Mouse (Mus musculus): ENCODE data around the gene Gtf2h4. TPM values are rescaled to one million over a fixed set of nuclear protein-coding genes. Genes with fewer than 3 reads are reported as not detected.

Gene Gtf2h4
- total RNA-seq, 4 experiments from 2014 or later, result 16.0 to 21.6 (median 17.9) TPM

DNA sequence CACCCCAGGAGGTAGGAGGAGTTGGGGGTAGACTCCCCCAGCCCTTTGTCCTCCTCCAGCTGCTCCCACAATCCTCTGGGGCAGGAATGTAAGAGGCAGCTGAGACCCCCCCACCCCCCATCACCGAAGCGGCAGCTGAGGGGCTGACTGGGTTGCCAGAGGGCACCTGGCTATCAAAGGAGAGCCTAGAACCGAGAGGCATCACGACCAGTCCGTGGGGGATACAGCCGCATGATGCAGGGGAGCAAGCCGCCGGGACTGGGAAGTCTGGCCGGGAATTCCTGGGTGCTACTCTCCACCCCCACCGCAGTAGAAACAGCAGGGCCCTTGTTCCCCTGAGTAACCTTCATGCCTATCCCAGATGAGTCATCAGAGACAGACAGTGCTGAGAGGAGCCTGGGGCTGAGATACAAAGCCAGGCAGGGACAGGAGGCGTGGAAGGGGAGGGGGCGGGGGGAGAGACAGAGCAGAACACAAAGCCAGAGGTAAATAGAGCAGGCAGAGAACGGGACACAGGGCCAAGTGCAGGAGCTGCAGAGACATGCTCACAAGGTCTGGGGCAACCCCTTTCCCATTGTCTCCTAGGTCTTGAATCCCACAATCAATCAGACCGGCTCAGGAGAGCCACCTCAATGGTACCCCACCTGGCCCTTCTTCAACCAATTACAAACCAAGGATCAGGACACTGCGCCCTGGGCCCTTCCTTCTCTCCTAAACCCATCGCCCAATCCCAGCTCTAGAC, 24.4 kb upstream of the Gtf2h4 start:
- no peak for DNase-seq (ENCODE audit: low spot score in 2 of 2)

DNA sequence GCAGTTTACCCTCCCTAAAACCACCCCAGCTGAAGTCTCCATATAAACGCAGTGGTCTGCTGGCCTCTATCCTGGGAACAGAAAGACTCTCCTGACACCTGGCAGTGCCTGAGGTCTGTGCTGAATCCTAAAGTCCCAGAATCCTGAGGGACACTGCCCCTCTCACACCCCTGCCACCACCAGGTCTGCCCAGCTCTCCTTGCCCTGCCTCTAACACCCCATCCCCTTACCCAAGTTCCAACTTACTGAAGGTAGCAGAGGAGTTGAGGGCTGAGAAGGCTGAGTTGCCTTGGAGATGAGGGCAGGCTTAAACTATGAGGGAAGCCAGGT, 23.9 kb upstream of the Gtf2h4 start:
- no peak for DNase-seq (ENCODE audit: low spot score in 2 of 2)

DNA sequence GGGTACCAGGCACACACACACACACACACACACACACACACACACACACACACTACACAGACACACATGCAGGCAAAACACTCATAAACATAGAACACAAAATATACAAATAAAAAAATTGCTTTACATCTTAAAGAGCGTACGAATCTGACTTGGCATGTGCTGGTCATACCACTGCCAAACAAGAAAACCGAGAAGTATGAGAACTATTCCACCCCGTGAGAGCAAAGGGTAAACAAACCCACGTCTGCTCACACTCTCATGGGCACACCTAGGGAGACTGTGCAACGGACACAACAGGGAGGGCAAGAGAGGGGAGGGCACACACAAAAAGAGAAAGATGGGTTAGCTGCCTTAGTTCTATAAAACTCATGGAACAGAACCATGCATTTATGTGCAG, 23.2 kb upstream of the Gtf2h4 start:
- DNase-seq (ENCODE audit: low spot score in 2 of 2), result no peak

DNA sequence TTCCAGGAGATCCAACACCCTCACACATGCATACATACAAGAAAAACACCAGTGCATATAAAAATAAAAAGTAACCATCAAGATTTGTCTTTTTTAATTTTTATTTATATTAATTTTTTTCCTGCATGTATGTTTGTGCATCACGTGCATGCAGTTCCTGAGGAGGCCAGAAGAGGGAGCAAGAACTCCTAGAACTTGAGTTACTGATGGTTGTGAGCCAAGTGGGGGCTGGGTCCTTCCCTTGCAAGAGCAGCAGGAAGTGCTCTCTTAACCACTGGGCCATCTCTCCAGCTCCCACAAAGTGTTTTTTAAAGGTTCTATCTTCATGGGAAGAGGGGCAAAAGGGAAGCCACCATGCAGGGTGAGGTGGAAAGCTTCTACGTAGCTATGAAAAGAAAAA, 21.8 kb upstream of the Gtf2h4 start:
- DNase-seq (ENCODE audit: low spot score in 2 of 2), result no peak

DNA sequence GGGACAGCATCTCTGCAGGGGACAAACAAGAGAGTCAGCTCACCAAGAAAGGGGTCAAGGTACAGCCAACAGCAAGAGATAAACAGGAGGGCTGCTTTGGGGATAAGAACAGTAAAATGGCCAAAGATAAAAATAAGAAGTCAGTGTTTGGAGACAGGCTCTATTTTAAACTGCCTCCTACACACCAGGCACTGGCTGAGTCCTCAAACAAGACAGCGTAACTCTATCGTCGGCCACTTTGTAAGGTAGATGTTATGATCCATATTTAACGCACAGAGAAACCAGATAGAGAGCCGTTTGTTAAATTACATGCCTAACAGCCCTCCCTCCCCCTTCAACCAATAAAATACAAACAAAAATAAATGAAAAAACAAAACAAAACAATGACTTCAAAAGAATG, 20.4 kb upstream of the Gtf2h4 start:
- no peak for DNase-seq (ENCODE audit: low spot score in 2 of 2)

- no peak for DNase-seq (ENCODE audit: low spot score in 2 of 2)
Measured at GRCm38 (mm10) chr17:35692368-35692767, 18.8 kb upstream of the Gtf2h4 start.

GRCm38 (mm10) chr17:35691811-35692210, 18.3 kb upstream of the Gtf2h4 start:
- DNase-seq (ENCODE audit: low spot score in 2 of 2), result no peak

GRCm38 (mm10) chr17:35689936-35690645, 16.6 kb upstream of the Gtf2h4 start:
- no peak for DNase-seq (ENCODE audit: low spot score in 2 of 2)

GRCm38 (mm10) chr17:35688347-35689175, 15.0 kb upstream of the Gtf2h4 start:
- no peak for DNase-seq (ENCODE audit: low spot score in 2 of 2)

- DNase-seq (ENCODE audit: low spot score in 2 of 2), result no peak
Measured at GRCm38 (mm10) chr17:35685061-35685460, 11.5 kb upstream of the Gtf2h4 start.

DNA sequence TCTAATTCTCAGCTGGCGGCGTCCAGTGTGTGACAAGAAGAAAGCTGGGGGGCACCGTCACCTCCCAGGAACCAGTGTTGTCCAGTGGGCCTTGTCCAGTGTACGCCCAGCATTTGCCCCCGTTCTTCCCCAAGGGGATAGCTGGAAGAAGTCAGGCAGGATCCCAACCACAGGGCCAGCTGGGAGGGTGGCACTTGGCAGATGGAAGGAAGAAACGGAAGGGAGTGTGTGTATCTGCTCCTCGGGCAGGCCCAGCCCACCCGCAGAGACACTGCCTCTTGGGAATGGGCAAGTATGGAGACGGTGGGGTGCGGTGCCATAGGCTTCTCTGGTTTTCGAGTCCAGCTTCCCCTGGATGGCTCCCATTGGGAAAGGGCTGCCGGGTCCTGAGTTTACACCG, 8.4 kb upstream of the Gtf2h4 start:
- no peak for DNase-seq (ENCODE audit: low spot score in 2 of 2)

GRCm38 (mm10) chr17:35680591-35680990, 7.1 kb upstream of the Gtf2h4 start:
- DNase-seq (ENCODE audit: low spot score in 2 of 2), result no peak

DNA sequence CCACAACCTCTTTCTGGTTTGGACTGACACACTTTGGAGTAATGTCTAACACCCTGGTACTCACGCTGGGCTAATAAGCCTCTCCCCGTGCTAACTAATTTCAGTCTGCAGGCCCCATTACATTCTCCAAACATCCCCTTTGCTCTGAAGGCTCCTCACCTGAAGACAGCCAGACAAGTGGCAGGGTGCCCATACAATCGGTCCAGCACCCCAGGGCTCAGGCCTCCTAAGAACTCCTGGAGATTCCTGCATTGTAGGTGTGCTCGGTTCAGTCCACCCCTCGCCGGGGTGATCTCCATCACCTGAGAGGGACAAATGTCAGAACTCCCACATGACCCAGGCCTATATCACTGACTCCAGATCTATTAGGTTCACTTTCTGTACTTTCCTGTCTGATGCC, 1.0 kb downstream of the Gtf2h4 start:
- DNase-seq (ENCODE audit: low spot score in 2 of 2), result no peak

DNA sequence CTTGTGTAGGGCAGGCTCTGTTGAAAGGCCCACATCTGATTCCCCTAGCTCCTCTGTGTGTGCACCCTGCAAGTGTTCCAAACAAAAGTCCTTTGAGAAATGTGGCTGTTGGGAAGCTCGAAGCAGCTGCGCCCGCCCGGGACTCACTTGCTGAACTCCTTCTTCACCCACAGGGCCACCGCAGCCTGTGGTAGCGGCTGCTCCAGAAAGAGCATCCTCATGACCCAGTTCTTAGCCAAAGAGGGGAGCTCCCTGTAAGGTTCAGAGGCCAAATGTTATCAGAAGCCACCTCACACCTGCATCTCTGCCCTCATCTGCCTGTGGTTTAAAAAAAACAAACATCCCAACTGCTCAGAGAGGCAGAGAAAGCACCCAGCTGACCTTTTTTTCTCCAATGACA, 1.7 kb downstream of the Gtf2h4 start:
- DNase-seq (ENCODE audit: low spot score in 2 of 2), result no peak

- no peak for DNase-seq (ENCODE audit: low spot score in 2 of 2)
Measured at GRCm38 (mm10) chr17:35669731-35670130, 3.8 kb downstream of the Gtf2h4 start.

DNA sequence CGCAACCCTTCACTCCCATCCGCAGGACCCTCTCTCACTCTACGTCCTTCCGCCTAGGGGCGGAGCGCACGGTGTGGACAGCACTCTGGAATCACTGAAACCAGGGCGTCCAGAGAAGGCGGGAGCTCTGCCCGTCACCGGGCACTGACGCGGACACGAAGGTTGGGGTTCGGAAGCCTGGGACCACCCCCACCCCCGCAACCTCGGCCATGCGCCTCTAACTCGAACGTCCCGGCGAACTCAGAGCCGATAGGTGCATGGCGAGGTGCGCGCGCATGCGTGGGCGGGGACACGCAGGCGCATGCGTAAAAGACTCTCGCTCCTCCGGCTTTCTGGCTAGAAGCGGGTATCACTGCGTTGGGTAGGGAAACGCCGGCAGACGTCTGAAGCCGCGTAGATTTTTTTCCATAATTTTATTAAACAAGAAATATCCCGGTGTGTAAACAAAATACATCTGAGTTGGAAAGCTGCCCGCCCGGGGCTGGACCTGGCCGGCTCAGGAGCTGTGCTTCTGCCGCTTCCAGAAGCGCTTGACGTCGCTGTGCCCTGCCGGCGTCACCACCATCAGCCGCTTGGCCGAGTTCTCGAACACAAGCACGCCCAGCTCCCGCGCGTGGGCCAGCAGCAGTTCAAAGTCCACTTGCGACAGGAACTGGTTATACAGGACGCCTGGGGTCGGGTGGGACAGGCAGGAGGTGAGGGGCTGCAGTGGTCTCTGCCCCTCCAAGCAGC, 6.0 kb downstream of the Gtf2h4 start, which contains the start of gene Vars2:
Gene Vars2, minus strand, starts transcription at position 259 of the 732 bp plus-strand sequence.
- DNase-seq (ENCODE audit: low spot score in 2 of 2), result peak; percentile 97

GRCm38 (mm10) chr17:35666851-35667256, 6.7 kb downstream of the Gtf2h4 start:
- no peak for DNase-seq (ENCODE audit: low spot score in 2 of 2)

DNA sequence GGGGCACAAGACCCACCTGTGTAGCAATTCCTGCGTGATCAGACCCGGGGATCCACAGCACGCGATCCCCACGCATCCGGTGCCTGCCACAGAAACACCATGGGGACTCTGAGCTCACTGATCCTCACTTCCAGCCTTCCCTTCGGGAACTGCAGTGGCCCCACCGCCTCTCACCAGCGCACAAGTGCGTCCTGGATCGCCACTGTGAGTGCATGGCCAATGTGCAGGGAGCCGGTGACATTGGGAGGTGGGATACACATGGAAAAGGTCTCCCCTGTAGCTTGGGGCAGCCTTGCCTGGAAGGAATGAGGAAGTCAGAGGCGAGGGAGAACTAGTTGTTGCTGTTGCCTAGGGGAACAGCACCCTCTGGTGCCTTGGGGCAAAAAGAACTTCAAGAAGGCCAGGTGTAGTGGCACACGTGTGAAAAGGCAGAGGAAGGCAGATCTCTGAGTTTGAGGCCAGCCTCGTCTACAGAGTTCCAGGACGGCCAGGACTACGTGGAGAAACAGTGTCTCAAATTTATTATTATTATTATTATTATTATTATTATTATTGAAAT, 7.5 kb downstream of the Gtf2h4 start:
- DNase-seq (ENCODE audit: low spot score in 2 of 2), result no peak

- no peak for DNase-seq (ENCODE audit: low spot score in 2 of 2)
Measured at GRCm38 (mm10) chr17:35653086-35653485, 20.5 kb downstream of the Gtf2h4 start.

DNA sequence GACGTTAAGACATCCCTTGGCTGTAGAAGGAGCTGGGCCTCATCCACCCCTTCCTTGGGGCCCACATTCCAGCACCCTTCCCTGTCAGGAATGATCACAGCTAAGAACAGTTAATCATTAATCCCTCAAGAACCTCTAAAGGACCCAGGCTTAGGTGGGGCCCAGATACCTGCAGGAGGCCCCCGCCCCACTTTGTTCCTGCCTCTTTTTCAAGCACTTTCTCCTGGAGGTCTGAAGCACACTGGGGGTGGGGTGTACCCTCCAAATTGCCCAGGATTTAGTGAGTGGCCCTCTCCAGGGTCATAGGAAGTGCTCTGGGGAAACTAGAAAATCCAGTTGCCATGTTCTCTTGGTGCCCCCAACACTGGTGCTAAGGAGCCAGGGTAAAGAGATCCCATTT, 24.1 kb downstream of the Gtf2h4 start:
- no peak for DNase-seq (ENCODE audit: low spot score in 2 of 2)

GRCm38 (mm10) chr17:35643609-35644236, 29.8 kb downstream of the Gtf2h4 start, which contains the start of gene Mucl3:
Mucl3 (minus strand) TSS chr17:35643695.
- no peak for DNase-seq (ENCODE audit: low spot score in 2 of 2)
